Mouse (Mus musculus) hindbrain, embryonic 15.5 days (tissue): ENCODE results near the gene Kcnq1. TPM values are rescaled to one million over a fixed set of nuclear protein-coding genes. Genes with fewer than 3 reads are reported as not detected.
A peak's percentile ranks its signal among the peaks of the same experiment; 100 is the strongest.

Experiments used
- ATAC-seq: fragments of 200-750 bp; cut with Nextera tagmentation; 2 replicates; pipeline ENCODE4 v1.8.0; 2017; ENCODE audit warnings: low read depth, moderate number of reproducible peaks, moderate TSS enrichment; ENCODE audit not compliant: low FRiP score
- H3K27ac ChIP-seq: fragments of 300-500 bp; sonication (generic); replicated peaks from 2 replicates; pipeline ENCODE4 v1.5.1; 2015; ENCODE audit warnings: mild to moderate bottlenecking, inconsistent platforms
- H3K27me3 ChIP-seq: fragments of 300-500 bp; sonication (generic); 2 replicates; pipeline ENCODE4 v1.6.1; 2015; ENCODE audit warnings: control low read depth, inconsistent platforms
- H3K36me3 ChIP-seq: fragments of 300-500 bp; sonication (generic); 2 replicates; pipeline ENCODE4 v1.6.1; 2015; ENCODE audit warnings: control low read depth, inconsistent platforms
- H3K4me1 ChIP-seq: fragments of 300-500 bp; sonication (generic); replicated peaks from 2 replicates; pipeline ENCODE4 v1.6.1; 2015; ENCODE audit warnings: control low read depth, inconsistent platforms
- H3K4me2 ChIP-seq: fragments of 300-500 bp; sonication (generic); 2 replicates; pipeline ENCODE4 v1.6.1; 2015; ENCODE audit warnings: moderate library complexity, mild to moderate bottlenecking, inconsistent platforms
- H3K4me3 ChIP-seq: fragments of 300-500 bp; sonication (generic); 2 replicates; pipeline ENCODE4 v1.5.1; 2015; ENCODE audit warnings: mild to moderate bottlenecking, inconsistent platforms
- H3K9ac ChIP-seq: fragments of 300-500 bp; sonication (generic); 2 replicates; pipeline ENCODE4 v1.6.1; 2015; ENCODE audit warnings: inconsistent platforms
- H3K9me3 ChIP-seq: fragments of 300-500 bp; sonication (generic); 2 replicates; pipeline ENCODE4 v1.6.1; 2016; ENCODE audit warnings: control low read depth, inconsistent platforms
- WGBS: fragments of 180-500 bp; shearing (Covaris S2); methylation state at CpG from one replicate; pipeline ENCODE4 v1.1.7; 2015; 5-methylcytosine and 5-hydroxymethylcytosine counted together
- polyA plus RNA-seq: library from polyadenylated mRNA; unstranded; fragments of >200 nt; fragmentation: Nextera tagmentation; extraction: Ambion mirVana; gene quantifications from 2 replicates; pipeline ENCODE4 v1.2.1, GENCODE M21; 2015

Gene Kcnq1
- polyA plus RNA-seq, 1 experiment from 2014 or later = 1.1 TPM

- Histone ChIP-seq H3K27ac (no peak overlapping the region), H3K4me3 (no peak overlapping the region), H3K27me3 (no peaks in the 10 kb centered on the region), H3K9me3 (no peaks in the 10 kb centered on the region), H3K4me1 (no peaks in the 10 kb centered on the region), H3K36me3 (no peaks in the 10 kb centered on the region), H3K9ac (no peak overlapping the region), H3K4me2 (no peak overlapping the region)
- no peak for ATAC-seq
- 82% methylated on average over 3 of the region's 3 CpGs for WGBS
These were observed 61.1 kb downstream of the Kcnq1 start for GRCm38 (mm10) chr7:143167275-143167674.

- Histone ChIP-seq H3K4me1 (no peaks in the 10 kb centered on the region), H3K9me3 (no peaks in the 10 kb centered on the region), H3K27ac (no peak overlapping the region), H3K36me3 (no peaks in the 10 kb centered on the region), H3K4me3 (no peak overlapping the region), H3K9ac (no peak overlapping the region), H3K27me3 (no peaks in the 10 kb centered on the region), H3K4me2 (no peak overlapping the region)
- WGBS = 94% methylated on average over 3 of the region's 3 CpGs
- ATAC-seq = no peak
These were observed 63.2 kb downstream of the Kcnq1 start for GRCm38 (mm10) chr7:143169371-143169770.

- H3K27me3 ChIP-seq = no peaks in the 10 kb centered on the region
- H3K27ac ChIP-seq = no peak overlapping the region
- no peak overlapping the region for H3K9ac ChIP-seq
- H3K4me2 ChIP-seq = no peak overlapping the region
- no peak for ATAC-seq
- H3K4me3 ChIP-seq = no peak overlapping the region
- H3K9me3 ChIP-seq = no peaks in the 10 kb centered on the region
- H3K4me1 ChIP-seq = peaks cover 5% of the 10 kb centered on the region; the same call in 1 of the 2 replicates
- 80% methylated on average over 5 of the region's 5 CpGs for WGBS
- no peaks in the 10 kb centered on the region for H3K36me3 ChIP-seq
These were observed 66.9 kb downstream of the Kcnq1 start for GRCm38 (mm10) chr7:143172914-143173547.

DNA sequence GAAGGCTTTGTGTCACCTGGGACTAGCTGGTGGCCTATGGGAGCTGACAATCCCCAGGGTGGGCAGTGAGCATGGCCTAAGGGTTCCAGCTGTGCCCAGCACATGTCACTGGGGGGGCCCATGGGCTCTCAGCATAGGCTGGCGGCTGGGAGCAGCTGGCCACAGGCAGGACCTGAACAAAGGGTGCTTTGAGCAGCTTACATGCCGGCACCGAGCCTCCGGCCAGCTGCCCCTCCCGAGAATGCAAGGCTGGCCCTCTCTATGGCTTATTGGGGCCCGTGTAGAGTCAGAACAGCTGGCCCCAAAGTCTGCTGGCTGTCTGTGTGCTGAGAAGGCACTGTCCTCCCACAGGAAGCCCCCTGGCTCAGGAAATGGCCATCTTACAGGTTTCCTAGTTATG is 68.5 kb downstream of the Kcnq1 start:
- H3K27me3 ChIP-seq = no peaks in the 10 kb centered on the region
- 29% methylated on average over 6 of the region's 6 CpGs for WGBS
- peaks cover 5% of the 10 kb centered on the region; the same call in 1 of the 2 replicates for H3K4me1 ChIP-seq
- no peak overlapping the region for H3K9ac ChIP-seq
- no peaks in the 10 kb centered on the region for H3K9me3 ChIP-seq
- no peak overlapping the region for H3K27ac ChIP-seq
- no peak overlapping the region for H3K4me3 ChIP-seq
- H3K36me3 ChIP-seq = no peaks in the 10 kb centered on the region
- ATAC-seq = no peak
- H3K4me2 ChIP-seq = no peak overlapping the region

GRCm38 (mm10) chr7:143178831-143179230 is 72.7 kb downstream of the Kcnq1 start:
- Histone ChIP-seq H3K36me3 (no peaks in the 10 kb centered on the region), H3K4me3 (no peak overlapping the region), H3K4me2 (no peak overlapping the region), H3K27ac (no peak overlapping the region), H3K9me3 (no peaks in the 10 kb centered on the region), H3K27me3 (no peaks in the 10 kb centered on the region), H3K9ac (no peak overlapping the region), H3K4me1 (peaks cover 5% of the 10 kb centered on the region; the same call in 1 of the 2 replicates)
- ATAC-seq = no peak
- 40% methylated on average over 2 of the region's 2 CpGs for WGBS

GRCm38 (mm10) chr7:143180761-143181160 is 74.6 kb downstream of the Kcnq1 start:
- Histone ChIP-seq H3K9me3 (no peaks in the 10 kb centered on the region), H3K4me1 (no peaks in the 10 kb centered on the region; the same call in 1 of the 2 replicates), H3K36me3 (no peaks in the 10 kb centered on the region), H3K4me2 (no peak overlapping the region), H3K4me3 (no peak overlapping the region), H3K9ac (no peak overlapping the region), H3K27me3 (no peaks in the 10 kb centered on the region), H3K27ac (no peak overlapping the region)
- peak; percentile 54 for ATAC-seq
- 45% methylated on average over 3 of the region's 3 CpGs for WGBS

GRCm38 (mm10) chr7:143181311-143181710 is 75.1 kb downstream of the Kcnq1 start:
- 95% methylated on average over 4 of the region's 4 CpGs for WGBS
- H3K27me3 ChIP-seq = no peaks in the 10 kb centered on the region
- H3K4me3 ChIP-seq = no peak overlapping the region
- no peak for ATAC-seq
- no peak overlapping the region for H3K9ac ChIP-seq
- no peak overlapping the region for H3K27ac ChIP-seq
- no peak overlapping the region for H3K4me2 ChIP-seq
- H3K9me3 ChIP-seq = no peaks in the 10 kb centered on the region
- H3K4me1 ChIP-seq = no peaks in the 10 kb centered on the region; the same call in 1 of the 2 replicates
- no peaks in the 10 kb centered on the region for H3K36me3 ChIP-seq

DNA sequence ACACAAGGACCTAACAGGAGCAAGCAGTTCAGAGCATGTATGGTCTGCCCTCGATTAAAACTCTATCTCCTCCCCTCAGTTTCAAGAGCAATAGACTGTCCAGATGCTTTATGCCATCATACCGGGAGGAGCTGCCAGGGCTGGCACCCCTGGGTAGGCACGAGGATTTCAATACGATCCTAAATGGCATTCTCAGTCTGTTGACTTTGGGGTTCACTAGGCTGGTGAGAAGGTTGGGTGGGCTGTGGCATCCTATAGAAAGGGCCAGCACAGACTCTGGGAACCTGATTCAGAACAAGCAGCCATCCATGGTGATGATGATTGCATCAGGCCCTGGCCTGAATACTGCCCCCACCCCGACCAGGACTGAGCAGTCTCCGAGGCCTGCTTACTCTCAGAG is 79.3 kb downstream of the Kcnq1 start:
- no peak overlapping the region for H3K27ac ChIP-seq
- no peaks in the 10 kb centered on the region for H3K27me3 ChIP-seq
- no peaks in the 10 kb centered on the region for H3K9me3 ChIP-seq
- no peaks in the 10 kb centered on the region; the same call in 1 of the 2 replicates for H3K4me1 ChIP-seq
- no peak overlapping the region for H3K9ac ChIP-seq
- H3K4me2 ChIP-seq = no peak overlapping the region
- 77% methylated on average over 6 of the region's 6 CpGs for WGBS
- no peaks in the 10 kb centered on the region for H3K36me3 ChIP-seq
- H3K4me3 ChIP-seq = no peak overlapping the region
- no peak for ATAC-seq

DNA sequence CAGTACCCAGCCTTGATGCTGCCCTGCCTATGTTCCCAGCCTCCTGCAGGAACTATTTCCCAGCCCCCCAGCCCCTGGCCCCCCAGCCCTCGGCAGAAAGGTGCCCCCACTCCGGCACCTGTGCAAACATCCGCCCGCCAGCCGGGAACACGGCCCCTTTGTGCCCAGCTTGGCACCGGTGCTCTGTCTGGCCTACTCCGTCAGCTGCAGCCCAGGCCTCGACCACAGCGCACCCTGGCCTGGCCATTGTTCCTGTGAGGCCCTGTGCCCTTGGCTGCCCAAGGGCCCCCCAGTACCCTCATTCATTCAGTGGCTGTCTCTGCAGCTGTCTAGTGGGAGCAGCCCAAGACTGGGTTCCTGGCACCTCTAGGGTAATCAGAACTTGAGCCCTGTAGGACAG is 80.2 kb downstream of the Kcnq1 start:
- Histone ChIP-seq H3K36me3 (no peaks in the 10 kb centered on the region), H3K4me1 (no peaks in the 10 kb centered on the region), H3K9ac (no peak overlapping the region), H3K9me3 (no peaks in the 10 kb centered on the region), H3K27me3 (no peaks in the 10 kb centered on the region), H3K4me3 (no peak overlapping the region), H3K27ac (no peak overlapping the region), H3K4me2 (no peak overlapping the region)
- peak; percentile 54; the same call in 1 of the 2 replicates for ATAC-seq
- 73% methylated on average over 10 of the region's 10 CpGs for WGBS

DNA sequence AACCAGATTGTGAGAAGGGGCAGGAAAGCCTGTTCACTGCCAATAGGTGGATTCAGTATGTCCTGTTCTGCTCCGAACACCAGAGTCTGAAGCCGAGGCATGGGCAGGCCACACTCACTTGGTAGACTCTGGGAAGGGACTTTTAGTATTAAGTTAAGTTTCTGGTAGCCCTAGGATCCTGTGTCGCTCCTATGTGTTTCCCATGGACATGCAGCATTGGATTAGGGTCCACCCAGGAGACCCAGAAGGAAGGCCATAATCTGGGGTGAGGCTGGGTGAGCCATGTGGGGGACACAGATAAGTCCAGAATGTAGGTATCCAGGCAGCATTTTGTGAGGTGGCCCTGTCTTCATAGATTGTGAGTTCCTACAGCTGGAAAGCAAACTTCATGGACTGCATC is 81.0 kb downstream of the Kcnq1 start:
- no peak overlapping the region for H3K4me2 ChIP-seq
- H3K4me3 ChIP-seq = no peak overlapping the region
- H3K27ac ChIP-seq = no peak overlapping the region
- no peak overlapping the region for H3K9ac ChIP-seq
- ATAC-seq = no peak
- no peaks in the 10 kb centered on the region for H3K4me1 ChIP-seq
- no peaks in the 10 kb centered on the region for H3K9me3 ChIP-seq
- H3K36me3 ChIP-seq = no peaks in the 10 kb centered on the region
- H3K27me3 ChIP-seq = no peaks in the 10 kb centered on the region
- 90% methylated on average over 3 of the region's 3 CpGs for WGBS

DNA sequence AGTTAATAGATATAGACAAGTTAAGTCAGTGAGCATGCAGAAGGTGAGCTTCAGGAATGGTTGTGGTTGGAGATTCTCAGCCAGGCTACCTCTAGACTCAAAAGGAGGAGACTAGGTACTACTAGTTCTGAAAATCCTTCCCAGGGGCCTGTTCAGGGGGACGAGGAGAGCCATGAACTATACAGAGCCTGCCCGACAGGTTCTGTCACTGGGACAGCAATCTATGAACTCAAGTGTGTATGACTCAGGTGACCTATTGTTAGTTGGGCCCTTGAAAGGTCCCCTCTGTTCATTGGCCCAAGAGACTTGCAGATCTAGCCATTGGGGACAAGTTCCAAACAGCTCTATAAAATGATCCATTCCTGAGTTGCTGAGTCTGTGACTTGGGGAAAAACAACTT is 82.4 kb downstream of the Kcnq1 start:
- H3K9me3 ChIP-seq = no peaks in the 10 kb centered on the region
- no peak for ATAC-seq

DNA sequence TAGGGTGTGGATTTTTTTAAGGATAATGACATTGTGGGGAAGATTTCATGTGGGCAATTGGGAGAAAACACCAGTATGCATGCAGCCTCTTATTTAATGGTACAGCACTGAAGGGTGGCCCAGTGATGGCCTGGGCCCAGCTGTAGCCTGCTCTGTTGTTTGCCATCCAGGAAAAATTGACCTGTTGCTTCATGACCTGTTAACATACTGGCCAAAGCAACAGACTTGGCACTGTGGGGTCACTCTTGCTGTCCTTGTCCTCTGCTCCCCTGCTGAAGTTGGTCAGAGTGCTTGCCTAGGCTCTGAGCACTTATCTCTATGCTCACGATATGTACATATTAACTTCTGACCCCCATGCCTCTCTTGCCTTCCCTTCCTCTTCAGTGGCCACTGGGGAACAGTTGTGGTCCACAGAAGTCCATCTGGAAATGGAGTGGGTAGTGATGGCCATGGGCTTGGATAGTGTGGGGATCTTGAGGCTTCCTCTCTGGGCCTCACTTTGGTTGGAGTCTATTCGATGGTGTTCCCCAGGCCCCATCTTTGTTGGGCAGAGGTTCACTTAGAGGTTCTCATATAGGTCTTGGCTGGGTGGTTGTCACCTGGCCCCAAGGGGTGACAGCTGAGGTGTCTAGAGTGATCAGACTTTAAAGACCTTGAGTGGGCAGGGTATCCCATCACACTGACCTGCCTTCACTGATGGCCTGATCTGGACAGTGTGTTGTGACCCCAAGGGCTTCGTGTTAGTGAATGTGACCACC is 84.0 kb downstream of the Kcnq1 start:
- Histone ChIP-seq H3K4me1 (no peaks in the 10 kb centered on the region), H3K4me2 (no peak overlapping the region), H3K27me3 (no peaks in the 10 kb centered on the region), H3K4me3 (no peak overlapping the region), H3K9ac (no peak overlapping the region), H3K9me3 (no peaks in the 10 kb centered on the region), H3K36me3 (no peaks in the 10 kb centered on the region), H3K27ac (no peak overlapping the region)
- WGBS = 96% methylated on average over 3 of the region's 3 CpGs
- no peak for ATAC-seq

More for the DNA sequence above, 82.4 kb downstream of the Kcnq1 start:
- Histone ChIP-seq H3K4me1 (no peaks in the 10 kb centered on the region), H3K27ac (no peak overlapping the region), H3K4me2 (no peak overlapping the region), H3K36me3 (no peaks in the 10 kb centered on the region), H3K9ac (no peak overlapping the region), H3K27me3 (no peaks in the 10 kb centered on the region), H3K4me3 (no peak overlapping the region)
- 89% methylated on average over 2 of the region's 2 CpGs for WGBS
